Mouse (Mus musculus): Measurements from ENCODE around the gene Cntrl.

Cntrl gene

DNA sequence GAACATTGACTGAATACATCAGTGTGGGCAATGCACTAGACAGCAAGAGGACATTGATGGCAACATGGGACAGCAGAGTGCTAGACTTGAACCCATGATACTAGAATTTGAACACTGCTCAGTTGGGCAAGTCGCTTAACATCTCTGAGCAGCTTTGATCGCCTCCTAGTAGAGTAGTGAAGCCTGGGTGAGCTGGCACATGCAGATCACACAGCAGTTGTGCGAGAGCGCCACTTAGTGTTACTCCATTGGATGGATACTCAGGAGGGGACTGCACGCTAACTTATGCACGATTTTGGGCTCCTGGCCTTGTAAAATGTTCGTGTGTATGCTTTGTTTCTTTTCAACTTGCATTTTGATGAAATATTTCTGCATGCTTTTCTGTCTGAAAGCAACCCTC is 15.4 kb downstream of the Cntrl start:
- no peak for DNase-seq (ENCODE audit: low spot score in 2 of 2)

DNA sequence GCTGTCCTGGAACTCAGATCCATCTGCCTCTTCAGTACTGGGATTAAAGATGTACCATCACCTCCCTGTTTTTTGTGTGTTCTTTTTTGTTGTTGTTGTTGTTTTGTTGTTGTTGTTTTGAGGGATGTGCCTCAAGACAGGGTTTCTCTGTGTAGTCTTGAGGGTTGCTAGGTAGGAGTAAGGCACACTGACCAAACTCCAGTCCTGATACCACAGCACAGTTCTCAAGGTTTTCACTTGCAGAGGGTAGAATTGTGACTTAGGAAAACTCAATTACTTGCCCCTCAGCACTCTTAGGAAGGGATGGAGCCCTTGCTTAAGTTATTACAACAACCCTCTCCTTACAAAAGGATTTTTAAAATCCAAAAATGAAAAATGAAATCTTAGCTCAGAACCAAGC is 22.2 kb downstream of the Cntrl start:
- DNase-seq (ENCODE audit: low spot score in 2 of 2) = no peak

DNA sequence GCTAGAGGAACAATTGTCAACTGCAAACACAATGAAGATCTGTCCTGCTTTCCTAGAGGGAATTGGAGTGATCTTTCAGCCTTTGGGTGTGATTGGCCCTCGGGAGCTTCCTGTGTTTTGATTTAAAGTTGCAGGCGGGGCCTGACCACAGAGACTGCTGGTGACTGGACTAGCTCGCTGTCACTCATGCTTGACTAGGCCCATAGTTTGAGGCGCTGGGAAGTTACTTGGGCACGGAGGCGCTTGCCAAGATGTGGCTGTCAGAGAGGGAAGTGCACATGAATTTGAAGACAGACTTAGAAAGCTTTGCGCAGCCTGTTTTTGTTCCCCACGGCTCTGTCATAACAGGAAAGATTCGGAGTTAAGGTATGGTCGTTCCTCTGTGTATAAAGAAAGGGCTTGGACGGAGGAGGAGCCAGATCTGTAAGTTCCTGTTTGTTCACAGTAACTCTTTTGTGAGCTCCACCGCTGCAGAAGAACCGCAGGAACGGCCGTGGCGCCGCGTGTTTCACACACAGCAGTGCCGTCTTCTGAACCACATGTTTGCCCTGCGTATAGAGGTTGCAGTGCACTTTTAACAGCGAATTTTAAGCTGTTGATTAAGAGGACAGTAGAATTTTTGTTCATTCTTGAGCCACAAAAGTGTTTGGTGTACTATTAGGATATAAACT is 22.8 kb downstream of the Cntrl start:
- DNase-seq (ENCODE audit: low spot score in 2 of 2) = peak; percentile 83 to 98

DNA sequence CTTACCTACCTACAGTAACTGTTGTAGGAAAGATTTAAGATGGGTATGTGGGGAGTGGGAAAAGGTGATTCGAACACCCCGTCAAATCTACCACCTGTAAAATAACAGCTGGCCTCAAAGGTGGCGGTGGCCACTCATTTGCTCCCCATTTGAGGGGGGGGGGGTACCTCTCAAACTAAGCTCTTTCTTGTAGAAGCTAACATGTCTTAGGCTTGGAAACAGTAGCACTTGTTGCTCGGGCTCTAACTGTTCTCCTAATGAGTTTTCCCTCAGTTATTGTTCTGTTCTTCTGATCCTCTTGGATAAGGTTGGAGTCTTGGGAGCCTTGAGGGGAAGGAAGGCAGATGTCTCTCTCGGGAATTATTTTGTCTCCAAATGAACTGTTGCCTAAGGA is 23.4 kb downstream of the Cntrl start:
- no peak for DNase-seq (ENCODE audit: low spot score in 2 of 2)

DNA sequence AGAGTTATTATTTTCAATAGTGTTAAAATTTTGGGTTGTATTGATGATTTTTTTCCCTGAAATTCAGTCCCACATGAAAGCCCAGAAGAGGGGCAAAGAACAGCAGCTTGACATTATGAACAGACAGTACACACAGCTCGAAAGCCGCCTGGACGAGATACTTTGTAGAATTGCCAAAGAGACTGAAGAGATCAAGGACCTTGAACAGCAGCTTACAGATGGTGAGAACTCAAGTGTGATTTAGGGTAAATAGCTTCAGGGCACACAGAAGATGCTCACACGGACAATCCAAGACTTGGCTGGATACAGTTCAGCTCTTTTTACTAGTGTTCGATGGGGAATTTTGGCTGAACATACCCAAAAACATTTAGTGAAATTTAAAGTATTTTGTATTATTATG is 24.6 kb downstream of the Cntrl start:
- DNase-seq (ENCODE audit: low spot score in 2 of 2) = no peak

DNA sequence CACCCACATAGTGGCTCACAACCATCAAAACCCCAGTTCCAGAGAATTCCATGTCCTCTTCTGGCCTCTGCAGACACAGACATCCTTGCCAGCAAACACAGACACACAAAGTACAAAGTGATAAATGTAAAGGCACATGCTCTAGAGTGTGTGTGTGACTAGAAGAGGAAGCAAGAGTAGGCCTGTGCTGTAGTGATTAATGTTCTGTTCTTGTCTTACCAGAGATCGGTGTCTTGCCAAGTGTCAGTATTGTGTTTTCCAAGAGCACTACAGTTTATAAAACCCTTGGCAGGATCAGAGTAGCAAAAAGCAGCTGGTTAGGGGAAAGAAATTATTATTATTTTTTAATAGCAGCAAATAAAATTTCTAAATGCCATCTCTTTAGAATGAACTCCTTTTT is 29.3 kb downstream of the Cntrl start:
- DNase-seq (ENCODE audit: low spot score in 2 of 2) = no peak

DNA sequence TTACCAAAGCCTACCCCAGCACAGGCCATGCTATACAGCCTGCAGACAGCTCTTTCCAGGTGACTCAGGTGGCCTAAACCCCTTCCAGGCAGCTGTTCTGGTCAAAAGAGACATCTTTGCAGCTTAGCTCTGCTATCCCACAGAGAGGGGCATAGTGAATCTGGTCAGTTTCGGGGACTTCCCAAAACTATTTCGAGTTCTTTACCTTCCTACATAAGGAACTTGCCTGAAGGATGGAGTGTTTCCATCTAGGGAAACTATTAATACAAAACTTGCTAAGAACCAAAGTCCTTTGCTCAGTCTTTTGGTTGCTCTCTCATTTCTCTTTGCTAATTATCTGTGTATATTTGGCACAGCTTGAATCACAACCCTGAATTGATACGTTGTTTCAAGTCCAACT is 32.4 kb downstream of the Cntrl start:
- no peak for DNase-seq (ENCODE audit: low spot score in 2 of 2)

DNA sequence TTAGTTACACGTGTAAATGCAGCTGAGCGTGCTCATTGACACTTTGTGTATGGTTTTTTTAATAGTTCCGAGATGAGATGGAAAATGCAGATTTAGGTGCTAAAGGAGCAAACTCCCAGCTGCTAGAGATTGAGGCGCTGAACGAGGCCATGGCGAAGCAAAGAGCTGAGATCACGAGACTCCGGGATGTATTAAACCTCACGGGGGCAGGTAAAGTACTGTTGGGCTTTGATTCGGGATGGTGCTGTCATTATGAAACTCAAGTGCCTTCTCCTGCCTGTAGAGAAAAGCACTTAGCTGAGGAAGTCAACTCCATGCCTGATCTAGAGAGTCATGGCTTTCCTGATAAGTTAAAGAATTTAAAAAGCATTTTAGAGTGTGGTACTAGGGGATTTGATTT is 39.5 kb downstream of the Cntrl start:
- no peak for DNase-seq (ENCODE audit: low spot score in 2 of 2)

DNA sequence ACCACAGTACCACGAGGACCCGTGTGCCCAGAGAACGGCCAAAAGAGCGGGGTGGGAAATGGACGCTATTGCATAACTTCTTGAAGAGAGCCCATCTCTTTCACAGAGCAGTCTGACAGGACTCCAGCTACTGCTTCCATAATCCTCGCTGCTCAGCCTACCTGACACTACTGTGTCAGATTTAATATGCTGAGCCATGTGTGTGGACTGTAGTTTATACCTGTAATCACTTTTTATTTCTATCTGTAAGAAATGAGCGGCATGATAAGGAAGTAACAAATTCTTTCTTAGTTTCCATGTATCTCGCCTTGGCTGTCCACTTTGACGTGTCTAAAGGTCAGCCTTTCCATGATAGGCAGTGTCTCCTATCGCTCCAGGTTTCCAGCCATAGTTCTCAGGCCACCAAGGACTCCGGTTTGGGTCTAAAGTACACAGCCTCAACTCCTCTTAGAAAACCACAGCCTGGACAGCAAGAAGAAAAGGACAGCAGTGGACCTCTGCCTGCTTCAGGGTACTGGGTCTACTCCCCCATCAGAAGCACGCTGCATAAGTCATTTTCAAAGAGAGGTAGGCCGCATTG is 42.1 kb downstream of the Cntrl start:
- DNase-seq (ENCODE audit: low spot score in 2 of 2) = no peak

DNA sequence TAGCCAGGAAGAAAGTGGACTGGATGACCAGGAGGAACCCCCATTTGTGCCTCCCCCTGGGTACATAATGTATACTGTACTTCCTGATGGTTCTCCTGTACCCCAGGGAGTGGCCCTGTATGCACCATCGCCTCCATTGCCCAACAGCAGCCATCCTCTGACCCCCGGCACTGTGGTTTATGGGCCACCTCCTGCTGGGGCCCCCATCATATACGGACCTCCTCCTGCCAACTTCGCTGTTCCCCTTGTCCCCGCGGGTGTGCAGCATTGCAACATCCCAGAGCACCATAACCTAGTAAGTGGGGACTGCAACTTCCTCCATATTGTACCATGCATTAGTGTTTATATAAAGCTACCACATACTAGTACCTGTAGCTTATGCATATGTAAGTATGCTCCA is 43.9 kb downstream of the Cntrl start:
- DNase-seq (ENCODE audit: low spot score in 2 of 2) = no peak

DNA sequence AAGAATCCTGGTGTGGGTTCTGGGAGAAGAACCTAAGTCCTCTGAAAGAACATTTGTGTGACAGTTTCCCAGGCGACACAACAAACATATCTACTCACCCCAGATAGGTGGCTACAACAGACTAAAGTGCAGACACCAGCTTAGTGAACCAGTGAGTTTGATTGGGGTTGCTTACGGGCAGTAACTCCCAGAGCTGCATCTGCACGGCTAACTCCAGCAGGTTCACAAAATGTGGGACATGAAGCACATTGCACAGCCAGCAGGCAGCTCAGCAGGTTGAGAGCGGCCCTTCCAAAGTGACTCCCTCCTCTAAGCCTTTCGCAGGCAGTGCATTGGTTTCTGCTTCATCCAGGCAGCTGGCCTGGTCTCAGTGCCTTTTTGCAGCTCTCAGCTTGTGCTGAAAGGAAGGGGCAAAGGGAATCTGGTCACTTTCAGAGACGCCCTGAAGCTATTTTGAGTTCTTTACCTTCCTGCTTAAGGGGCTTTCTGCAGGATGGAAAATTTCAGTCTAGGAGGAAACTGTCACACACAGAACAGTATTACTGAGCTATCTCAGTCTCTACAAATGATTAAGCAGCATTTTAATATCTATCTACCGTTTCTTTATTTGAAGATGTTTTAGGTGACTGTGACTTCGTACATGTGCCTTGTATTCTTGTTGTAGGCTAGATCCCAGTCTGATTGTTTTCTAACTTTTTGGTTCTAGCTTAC is 44.7 kb downstream of the Cntrl start:
- no peak for DNase-seq (ENCODE audit: low spot score in 2 of 2)

DNA sequence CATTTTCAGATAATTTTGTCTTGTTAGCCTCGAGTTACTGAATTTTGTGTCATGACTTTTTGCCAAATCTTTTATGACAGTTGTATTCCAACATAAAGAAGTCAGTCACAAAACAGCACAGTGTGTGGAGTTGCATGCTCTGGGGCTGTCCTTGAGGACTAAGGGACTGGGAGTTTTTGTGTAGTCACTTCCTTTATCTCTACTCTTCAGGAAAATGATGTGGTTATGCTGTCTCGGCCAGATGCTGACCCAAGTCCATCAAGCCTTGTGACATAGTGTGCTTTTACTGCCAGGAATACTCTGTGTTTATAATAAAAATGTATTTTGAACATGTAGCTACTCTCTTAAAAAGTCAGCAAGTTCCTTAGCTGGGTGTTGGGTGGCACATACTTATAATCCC is 47.7 kb downstream of the Cntrl start:
- no peak for DNase-seq (ENCODE audit: low spot score in 2 of 2)

DNA sequence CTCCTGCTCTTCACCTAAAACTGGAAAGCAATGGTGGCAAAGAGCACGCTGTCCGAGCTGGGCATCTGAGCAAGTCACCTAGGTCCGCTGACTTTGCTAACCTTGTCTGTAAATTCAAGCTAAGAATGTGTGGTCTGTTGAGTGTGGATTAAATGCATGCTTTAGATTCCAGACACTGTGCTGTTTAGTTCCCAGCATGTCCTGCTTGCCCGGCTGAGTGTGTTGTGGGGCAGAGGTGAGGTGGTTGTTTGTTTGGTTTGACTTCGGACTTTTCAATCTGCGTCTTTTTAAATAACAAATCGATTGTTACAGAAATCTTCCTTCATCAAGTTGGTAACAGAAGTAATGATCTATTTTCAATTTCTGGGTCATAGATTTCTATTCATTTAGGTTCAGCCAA is 48.5 kb downstream of the Cntrl start:
- DNase-seq (ENCODE audit: low spot score in 2 of 2) = no peak

DNA sequence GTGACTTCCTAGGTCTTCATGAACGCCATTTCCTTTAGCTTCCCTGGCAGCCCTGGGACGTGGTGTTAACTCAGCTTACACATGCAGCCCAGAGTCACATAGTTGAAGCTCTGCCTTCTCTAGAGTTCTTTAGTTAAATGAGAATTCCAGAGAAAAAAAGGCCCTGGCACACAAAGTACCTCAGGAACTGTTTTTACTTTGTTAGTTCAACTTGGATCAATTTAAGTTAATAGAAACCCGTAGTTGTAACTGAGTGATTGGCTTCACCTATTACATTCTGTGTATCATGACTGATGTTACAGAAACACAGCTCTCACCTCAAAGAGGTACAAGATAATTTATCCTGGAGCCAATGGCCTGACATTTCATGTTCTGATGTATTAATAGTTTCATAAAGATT is 49.1 kb downstream of the Cntrl start:
- DNase-seq (ENCODE audit: low spot score in 2 of 2) = no peak

DNA sequence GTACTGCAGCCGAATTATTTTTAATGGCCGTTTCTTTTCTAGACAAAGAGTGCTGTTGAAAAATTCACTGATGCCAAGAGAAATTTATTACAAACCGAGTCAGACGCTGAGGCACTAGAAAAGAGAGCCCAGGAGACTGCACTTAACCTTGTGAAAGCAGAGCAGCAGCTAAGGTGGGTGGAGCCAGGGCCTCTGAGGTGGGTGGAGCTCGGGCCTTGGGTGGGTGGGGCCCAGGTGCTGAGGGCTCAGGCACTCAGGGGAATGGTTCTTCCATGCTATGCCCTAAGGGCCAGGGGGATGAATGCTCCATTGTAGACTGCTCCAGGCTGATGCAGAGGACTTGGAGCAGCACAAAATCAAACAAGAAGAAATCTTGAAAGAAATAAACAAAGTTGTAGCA is 50.9 kb downstream of the Cntrl start:
- no peak for DNase-seq (ENCODE audit: low spot score in 2 of 2)

DNA sequence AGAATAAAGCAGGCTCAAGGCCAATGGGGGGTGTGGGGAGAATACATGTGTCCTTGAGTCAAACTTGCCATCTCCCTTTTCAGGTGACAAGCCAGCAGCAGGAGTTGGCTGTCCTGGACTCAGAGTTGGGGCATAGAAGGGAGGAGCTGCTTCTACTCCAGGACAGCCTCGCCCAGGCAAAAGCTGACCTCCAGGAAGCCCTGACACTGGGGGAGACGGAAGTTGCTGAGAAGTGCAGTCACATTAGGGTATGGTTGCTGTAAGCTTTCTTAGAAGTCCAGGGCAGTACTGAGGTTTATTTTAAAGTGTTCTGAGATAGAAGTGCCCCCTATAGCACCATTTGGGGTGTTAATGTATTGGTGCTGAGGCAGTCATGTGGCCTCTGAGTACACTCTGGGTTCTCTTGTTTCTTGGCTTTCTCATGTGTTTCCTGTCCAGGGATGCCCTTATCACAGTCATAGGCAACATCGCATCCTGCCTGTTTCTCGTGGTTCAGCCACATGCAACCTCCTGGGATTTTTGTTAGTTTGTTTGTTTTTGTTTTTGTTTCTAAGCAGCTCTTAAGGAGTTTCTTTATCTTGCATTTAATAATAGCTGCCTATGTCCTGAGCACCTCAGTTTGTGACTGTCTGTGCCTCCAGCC is 52.7 kb downstream of the Cntrl start:
- no peak for DNase-seq (ENCODE audit: low spot score in 2 of 2)

DNA sequence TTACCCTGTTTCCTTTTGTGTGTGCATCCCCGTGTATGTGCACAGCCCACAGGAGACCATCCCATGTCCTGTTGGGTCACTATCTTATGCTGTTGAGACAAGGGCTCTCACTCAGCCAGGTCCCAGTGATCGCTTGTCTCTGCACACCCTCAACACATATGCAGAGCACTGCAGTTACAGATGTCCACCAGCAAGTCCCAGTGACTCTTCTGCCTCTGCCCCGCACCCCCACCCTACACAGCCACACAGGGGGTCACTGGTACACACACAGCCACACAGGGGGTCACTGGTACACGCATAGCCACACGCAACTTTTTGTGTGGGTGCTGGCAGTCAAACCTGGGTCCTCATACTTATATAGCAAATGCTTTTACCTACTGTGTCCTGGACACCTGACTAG is 54.1 kb downstream of the Cntrl start:
- no peak for DNase-seq (ENCODE audit: low spot score in 2 of 2)

DNA sequence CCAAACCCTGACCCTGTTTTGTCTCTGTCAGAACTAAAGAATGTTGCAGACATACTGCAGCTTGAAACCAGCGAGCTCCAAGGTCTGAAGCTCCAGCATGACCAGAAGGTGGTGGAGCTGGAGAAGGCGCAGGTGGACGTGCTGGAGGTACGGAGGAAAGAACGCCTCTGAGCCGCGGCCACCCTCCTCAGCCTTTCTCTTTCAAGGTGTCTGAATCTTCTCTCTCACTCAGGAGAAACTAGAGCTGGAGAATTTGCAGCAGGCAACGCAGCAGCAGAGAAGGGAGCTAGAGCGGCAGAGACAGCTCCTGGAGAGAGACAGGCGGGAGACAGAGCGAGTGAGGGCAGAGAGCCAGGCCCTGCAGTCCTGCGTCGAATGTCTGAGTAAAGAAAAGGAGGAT is 56.1 kb downstream of the Cntrl start:
- no peak for DNase-seq (ENCODE audit: low spot score in 2 of 2)

DNA sequence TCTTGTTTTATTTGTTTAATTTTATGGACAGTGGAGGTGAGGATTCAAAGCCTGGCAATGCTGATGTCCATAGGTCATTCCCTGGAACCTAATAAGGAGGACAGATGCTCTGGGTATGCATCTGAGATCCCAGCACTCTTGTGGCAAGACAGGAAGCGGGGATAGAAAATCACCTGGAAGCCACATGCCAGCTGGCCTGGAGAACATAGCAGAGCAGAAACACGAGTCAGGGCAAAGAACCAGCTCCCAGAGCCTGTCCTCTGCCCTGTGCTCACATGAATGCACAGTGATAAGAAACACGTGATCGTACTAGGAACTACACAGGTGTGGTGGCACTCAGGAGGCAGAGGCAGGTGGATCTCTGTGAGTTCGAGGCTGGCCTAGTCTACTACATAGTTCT is 57.5 kb downstream of the Cntrl start:
- no peak for DNase-seq (ENCODE audit: low spot score in 2 of 2)

DNA sequence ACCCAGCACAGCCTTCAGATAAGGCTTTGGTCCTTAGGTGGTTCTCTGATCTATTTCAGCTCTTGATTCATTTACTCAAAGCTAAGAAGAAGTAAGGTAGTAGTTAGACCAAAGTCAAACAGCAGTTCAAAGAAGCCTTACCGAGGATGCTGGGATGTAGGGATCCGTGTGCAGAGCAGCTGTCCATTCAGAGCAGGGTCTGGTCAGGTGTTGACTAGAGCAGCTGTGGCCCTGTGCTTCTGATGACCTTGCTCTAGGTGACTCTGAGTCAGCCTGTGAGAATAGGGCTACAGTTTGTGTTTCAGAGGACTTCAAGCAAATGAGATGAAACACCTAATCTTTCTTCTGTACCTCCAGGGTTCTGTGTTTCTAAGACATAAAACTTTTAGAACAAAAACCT is 60.2 kb downstream of the Cntrl start:
- no peak for DNase-seq (ENCODE audit: low spot score in 2 of 2)

DNA sequence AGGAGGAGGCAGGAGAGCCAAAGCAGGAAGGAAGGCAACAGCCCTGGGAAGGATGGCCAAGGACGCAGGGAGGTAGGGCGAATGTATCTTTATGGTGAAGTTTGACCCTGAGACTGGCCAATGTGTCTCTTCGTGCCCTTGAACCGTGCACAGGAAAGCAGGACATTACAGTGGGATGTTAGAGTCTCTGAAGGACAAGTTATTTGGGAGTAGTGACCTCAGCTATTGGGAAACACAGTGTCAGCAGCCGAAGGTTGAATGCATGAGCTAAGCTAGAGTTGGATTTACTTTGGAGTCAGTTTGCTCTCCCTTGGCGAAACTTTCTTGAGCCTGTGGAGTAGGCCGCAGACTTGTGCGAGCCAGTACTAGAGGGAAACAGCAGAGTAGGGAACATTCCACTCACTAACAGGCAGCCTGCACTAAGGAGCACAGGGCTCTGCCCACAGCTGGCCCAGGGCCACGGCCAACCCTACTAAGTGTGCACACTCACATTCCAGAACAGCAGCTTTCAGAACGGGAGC is 62.1 kb downstream of the Cntrl start:
- DNase-seq (ENCODE audit: low spot score in 2 of 2) = no peak

DNA sequence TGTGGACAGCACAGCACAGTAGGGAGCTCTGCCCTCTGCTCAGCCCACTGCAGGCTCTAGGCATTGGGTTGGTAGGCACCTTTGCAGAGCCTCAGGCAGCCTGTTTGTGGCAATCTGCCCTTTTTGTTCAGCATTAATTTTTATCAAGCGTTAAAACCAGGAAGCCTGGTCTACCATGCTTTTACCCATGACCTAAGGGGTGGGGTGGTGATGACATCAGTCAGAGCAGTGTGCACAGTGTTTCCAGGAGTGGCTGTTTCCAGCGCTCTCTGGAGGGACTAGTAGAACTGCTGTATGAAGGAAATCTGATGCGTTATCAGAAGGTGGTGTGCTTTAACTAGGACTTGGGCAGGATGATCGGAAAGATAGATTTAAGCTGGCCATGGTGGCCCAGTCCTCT is 63.0 kb downstream of the Cntrl start:
- no peak for DNase-seq (ENCODE audit: low spot score in 2 of 2)

DNA sequence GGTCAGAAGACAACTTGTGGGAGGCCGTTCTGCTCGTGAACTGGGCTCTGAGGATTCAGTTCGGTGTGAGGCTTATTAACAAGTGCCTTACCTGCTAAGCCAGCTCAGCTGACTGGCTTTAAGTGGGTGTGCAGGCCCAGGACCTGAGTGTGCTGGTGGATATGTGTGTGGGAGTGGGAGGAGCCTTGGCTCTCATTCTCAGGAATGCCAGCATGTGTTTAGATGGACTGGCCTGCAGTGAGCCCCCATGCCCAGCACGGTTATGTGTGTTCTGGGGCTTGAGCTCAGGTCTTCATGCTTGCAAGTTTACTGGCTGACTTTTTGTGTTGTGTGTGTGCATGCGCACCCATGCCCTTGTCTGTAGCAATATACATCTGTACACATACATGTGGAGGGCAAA is 64.4 kb downstream of the Cntrl start:
- DNase-seq (ENCODE audit: low spot score in 2 of 2) = no peak

Data from left cerebral cortex, adult 9 months (tissue).